Mouse (Mus musculus) stomach, embryonic 16.5 days (tissue): ENCODE data around the gene Itgal. TPM values are rescaled to one million over a fixed set of nuclear protein-coding genes. Genes with fewer than 3 reads are reported as not detected.
A peak's percentile ranks its signal among the peaks of the same experiment; 100 is the strongest.
"Not testable (repeated sequence)": the region's sequence is repeated elsewhere in the genome, so short reads cannot be mapped to it uniquely, and the experiment has no call there.

Source experiments
- ATAC-seq: fragments of 200-750 bp; cut with Nextera tagmentation; 2 replicates; pipeline ENCODE4 v1.8.0; 2017; ENCODE audit warnings: moderate number of reproducible peaks, moderate TSS enrichment; ENCODE audit not compliant: insufficient read depth, low FRiP score
- H3K27ac ChIP-seq: fragments of 300-500 bp; sonication (generic); 2 replicates; pipeline ENCODE4 v1.5.1; 2014; ENCODE audit warnings: low read length
- H3K27me3 ChIP-seq: fragments of 300-500 bp; sonication (generic); 2 replicates; pipeline ENCODE4 v1.6.1; 2014; ENCODE audit warnings: low read length, control low read depth, mixed read lengths; ENCODE audit not compliant: control insufficient read depth, insufficient read depth
- H3K36me3 ChIP-seq: fragments of 300-500 bp; sonication (generic); 2 replicates; pipeline ENCODE4 v1.6.1; 2014; ENCODE audit warnings: low read length; ENCODE audit not compliant: control insufficient read depth, insufficient read depth
- H3K4me1 ChIP-seq: fragments of 300-500 bp; sonication (generic); 2 replicates; pipeline ENCODE4 v1.6.1; 2014; ENCODE audit warnings: low read length, control low read depth, mixed read lengths; ENCODE audit not compliant: control insufficient read depth, insufficient read depth
- H3K4me2 ChIP-seq: fragments of 300-500 bp; sonication (generic); 2 replicates; pipeline ENCODE4 v1.6.1; 2014; ENCODE audit warnings: low read depth, low read length, mixed read lengths
- H3K4me3 ChIP-seq: fragments of 300-500 bp; sonication (generic); replicated peaks from 2 replicates; pipeline ENCODE4 v1.5.1; 2014; ENCODE audit warnings: mild to moderate bottlenecking, low read length
- H3K9ac ChIP-seq: fragments of 300-500 bp; sonication (generic); 2 replicates; pipeline ENCODE4 v1.6.1; 2014; ENCODE audit warnings: low read length
- H3K9me3 ChIP-seq: fragments of 300-500 bp; sonication (generic); replicated peaks from 2 replicates; pipeline ENCODE4 v1.6.1; 2016; ENCODE audit warnings: low read length, control low read depth; ENCODE audit not compliant: control insufficient read depth
- WGBS: fragments of 180-500 bp; shearing (Covaris S2); extraction: QIAGEN DNeasy Blood & Tissue Kit; methylation state at CpG from one replicate; pipeline ENCODE4 v1.1.7; 2014; 5-methylcytosine and 5-hydroxymethylcytosine counted together
- polyA plus RNA-seq: library from polyadenylated mRNA; unstranded; fragments of >200 nt; fragmentation: Nextera tagmentation; extraction: Ambion mirVana; gene quantifications from 2 replicates; pipeline ENCODE4 v1.2.1, GENCODE M21; 2015

Gene Itgal
- polyA plus RNA-seq, 1 experiment from 2014 or later: 4.0 TPM

DNA sequence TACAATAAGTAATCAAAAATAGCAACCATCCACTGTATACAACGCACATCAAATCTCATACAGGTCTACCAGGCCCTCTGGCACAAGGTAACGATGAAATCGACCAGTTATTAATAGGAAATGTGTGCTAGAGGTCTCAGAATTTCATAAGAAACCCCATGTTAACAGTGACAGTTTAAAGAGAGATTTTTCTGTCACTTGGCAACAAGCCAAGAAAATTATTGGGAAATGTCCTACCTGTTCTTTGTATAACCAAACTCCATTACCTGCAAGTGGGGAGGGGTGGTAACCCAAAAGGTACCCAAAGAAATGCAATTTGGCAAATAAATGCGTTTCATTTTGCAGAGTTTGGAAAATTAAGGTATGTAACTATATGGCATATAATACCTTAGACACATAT, 62.4 kb downstream of the Itgal start:
- Histone ChIP-seq H3K27me3 (0 out of 2 replicates have a peak, but pooled peaks cover 5% of the 10 kb centered on the region), H3K9ac (no peak overlapping the region), H3K27ac (no peak overlapping the region), H3K4me2 (no peak overlapping the region), H3K36me3 (no peaks in the 10 kb centered on the region), H3K4me1 (no peaks in the 10 kb centered on the region; the same call in 1 of the 2 replicates), H3K4me3 (no peak overlapping the region), H3K9me3 (no peaks in the 10 kb centered on the region)
- ATAC-seq: no peak
- 67% methylated on average over 4 of the region's 4 CpGs for WGBS

GRCm38 (mm10) chr7:127360265-127360664, 64.2 kb downstream of the Itgal start:
- 47% methylated on average over 4 of the region's 4 CpGs for WGBS
- no peak overlapping the region for H3K9ac ChIP-seq
- no peaks in the 10 kb centered on the region for H3K36me3 ChIP-seq
- no peak overlapping the region for H3K27ac ChIP-seq
- H3K4me1 ChIP-seq: no peaks in the 10 kb centered on the region; the same call in 1 of the 2 replicates
- no peaks in the 10 kb centered on the region for H3K9me3 ChIP-seq
- H3K4me2 ChIP-seq: no peak overlapping the region
- H3K4me3 ChIP-seq: no peak overlapping the region
- ATAC-seq: no peak; the same call in 1 of the 2 replicates
- H3K27me3 ChIP-seq: 0 out of 2 replicates have a peak, but pooled peaks cover 5% of the 10 kb centered on the region

GRCm38 (mm10) chr7:127361449-127361848, 65.4 kb downstream of the Itgal start:
- Histone ChIP-seq H3K27me3 (0 out of 2 replicates have a peak, but pooled peaks cover 5% of the 10 kb centered on the region), H3K9me3 (no peaks in the 10 kb centered on the region), H3K27ac (no peak overlapping the region), H3K9ac (no peak overlapping the region), H3K4me3 (no peak overlapping the region), H3K4me2 (no peak overlapping the region), H3K36me3 (no peaks in the 10 kb centered on the region), H3K4me1 (no peaks in the 10 kb centered on the region; the same call in 1 of the 2 replicates)
- 32% methylated on average over 13 of the region's 13 CpGs for WGBS
- peak; percentile 76 for ATAC-seq

DNA sequence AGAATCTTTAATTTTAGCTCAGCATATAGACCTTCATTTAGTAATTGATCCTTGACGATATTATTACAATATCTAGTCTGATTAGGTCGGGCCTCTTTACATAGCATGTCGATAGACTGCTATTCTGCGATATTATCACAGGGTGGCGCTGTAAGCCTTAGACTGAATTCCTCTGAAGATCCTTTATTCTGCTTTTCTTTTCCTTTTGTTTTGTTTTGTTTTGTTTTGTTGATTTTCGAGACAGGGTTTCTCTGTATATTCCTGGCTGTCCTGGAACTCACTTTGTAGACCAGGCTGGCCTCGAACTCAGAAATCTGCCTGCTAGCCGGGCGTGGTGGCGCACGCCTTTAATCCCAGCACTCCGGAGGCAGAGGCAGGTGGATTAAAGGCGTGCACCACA, 66.4 kb downstream of the Itgal start:
- H3K4me1 ChIP-seq, H3K27ac ChIP-seq, H3K9me3 ChIP-seq, H3K36me3 ChIP-seq, H3K9ac ChIP-seq, H3K27me3 ChIP-seq, ATAC-seq: not testable (repeated sequence)
- 21% methylated on average over 13 of the region's 13 CpGs for WGBS
- Histone ChIP-seq H3K4me2 (peak overlapping the region; percentile 12; the same call in 1 of the 2 replicates), H3K4me3 (peak overlapping the region; percentile 27)

- H3K4me1 ChIP-seq: no peaks in the 10 kb centered on the region; the same call in 1 of the 2 replicates
- H3K4me3 ChIP-seq: peak overlapping the region; percentile 36
- peak overlapping the region; percentile 69 for H3K9ac ChIP-seq
- H3K27me3 ChIP-seq: 0 out of 2 replicates have a peak, but pooled peaks cover 2% of the 10 kb centered on the region
- no peaks in the 10 kb centered on the region for H3K36me3 ChIP-seq
- peak; percentile 41; the same call in 1 of the 2 replicates for ATAC-seq
- WGBS: 2% methylated on average over 24 of the region's 24 CpGs
- H3K4me2 ChIP-seq: peak overlapping the region; percentile 56
- no peak overlapping the region for H3K27ac ChIP-seq
- H3K9me3 ChIP-seq: no peaks in the 10 kb centered on the region
Measured at GRCm38 (mm10) chr7:127363475-127363921, 67.4 kb downstream of the Itgal start.

DNA sequence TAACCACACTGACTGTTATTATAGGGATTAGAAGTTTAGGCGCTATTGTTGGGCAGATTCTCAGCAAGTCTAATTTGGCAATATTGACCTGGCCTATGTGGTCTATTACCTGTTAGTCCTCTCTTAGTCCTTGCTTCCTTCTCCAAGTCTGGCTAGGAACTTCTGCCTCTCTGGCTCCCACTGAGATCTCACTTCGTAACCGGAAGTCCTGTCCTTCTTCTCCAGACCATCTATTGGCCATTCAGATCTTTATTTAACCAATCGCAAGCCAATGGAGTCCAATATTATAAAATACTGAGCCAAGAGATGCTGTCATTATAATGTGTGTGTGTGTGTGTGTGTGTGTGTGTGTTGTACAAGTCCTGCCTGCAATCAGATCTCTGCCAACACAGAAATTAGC, 68.1 kb downstream of the Itgal start:
- H3K4me1 ChIP-seq: no peaks in the 10 kb centered on the region; the same call in 1 of the 2 replicates
- ATAC-seq: no peak
- no peak overlapping the region for H3K9ac ChIP-seq
- H3K4me2 ChIP-seq: peak overlapping the region; percentile 56
- 63% methylated on average over 4 of the region's 4 CpGs for WGBS
- no peak overlapping the region for H3K27ac ChIP-seq
- H3K27me3 ChIP-seq: 0 out of 2 replicates have a peak, but pooled peaks cover 2% of the 10 kb centered on the region
- no peaks in the 10 kb centered on the region for H3K36me3 ChIP-seq
- H3K9me3 ChIP-seq: no peaks in the 10 kb centered on the region
- H3K4me3 ChIP-seq: peak overlapping the region; percentile 36

GRCm38 (mm10) chr7:127366249-127366648, 70.2 kb downstream of the Itgal start:
- no peaks in the 10 kb centered on the region for H3K9me3 ChIP-seq
- H3K4me1 ChIP-seq: no peaks in the 10 kb centered on the region; the same call in 1 of the 2 replicates
- WGBS: 77% methylated on average over 3 of the region's 3 CpGs
- no peak overlapping the region for H3K4me3 ChIP-seq
- no peaks in the 10 kb centered on the region for H3K36me3 ChIP-seq
- no peak for ATAC-seq
- no peak overlapping the region for H3K27ac ChIP-seq
- H3K9ac ChIP-seq: no peak overlapping the region
- H3K4me2 ChIP-seq: no peak overlapping the region
- 0 out of 2 replicates have a peak, but pooled peaks cover 2% of the 10 kb centered on the region for H3K27me3 ChIP-seq

DNA sequence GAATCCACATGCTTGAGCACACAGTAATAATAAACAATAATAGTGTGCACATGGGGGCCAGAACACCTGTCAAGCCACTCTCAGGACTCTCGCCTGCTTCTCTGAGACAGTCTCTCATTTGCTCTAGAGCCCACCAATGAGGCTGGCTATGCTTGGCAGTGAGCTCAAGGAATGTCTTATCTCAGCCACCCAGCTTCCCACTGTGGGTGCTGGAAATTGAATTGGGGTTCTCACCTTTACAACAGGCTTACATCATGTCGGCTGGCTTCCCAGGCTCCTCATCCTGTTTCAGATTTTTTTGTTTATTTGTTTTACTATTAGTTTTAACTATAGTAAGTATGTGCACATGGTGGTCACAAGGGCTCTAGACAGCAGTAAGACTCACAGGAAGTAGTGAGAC, 75.2 kb downstream of the Itgal start:
- Histone ChIP-seq H3K4me3 (no peak overlapping the region), H3K36me3 (peaks cover 9% of the 10 kb centered on the region; the same call in 1 of the 2 replicates), H3K27ac (no peak overlapping the region), H3K4me2 (no peak overlapping the region), H3K27me3 (no peaks in the 10 kb centered on the region), H3K4me1 (no peaks in the 10 kb centered on the region), H3K9me3 (no peaks in the 10 kb centered on the region; the same call in 1 of the 2 replicates), H3K9ac (no peak overlapping the region)
- WGBS: 69% methylated on average over 2 of the region's 2 CpGs
- ATAC-seq: no peak

- H3K4me3 ChIP-seq: not testable (repeated sequence)
Measured at GRCm38 (mm10) chr7:127371870-127372269, 75.8 kb downstream of the Itgal start.

More at GRCm38 (mm10) chr7:127371870-127372269, 75.8 kb downstream of the Itgal start:
- not testable (repeated sequence) for H3K36me3 ChIP-seq, H3K4me2 ChIP-seq, H3K4me1 ChIP-seq, H3K9ac ChIP-seq, H3K9me3 ChIP-seq, ATAC-seq, H3K27me3 ChIP-seq, H3K27ac ChIP-seq
- WGBS: 87% methylated on average over 3 of the region's 3 CpGs
